Mouse (Mus musculus): ENCODE measurements around the gene Cldn12.

DNA sequence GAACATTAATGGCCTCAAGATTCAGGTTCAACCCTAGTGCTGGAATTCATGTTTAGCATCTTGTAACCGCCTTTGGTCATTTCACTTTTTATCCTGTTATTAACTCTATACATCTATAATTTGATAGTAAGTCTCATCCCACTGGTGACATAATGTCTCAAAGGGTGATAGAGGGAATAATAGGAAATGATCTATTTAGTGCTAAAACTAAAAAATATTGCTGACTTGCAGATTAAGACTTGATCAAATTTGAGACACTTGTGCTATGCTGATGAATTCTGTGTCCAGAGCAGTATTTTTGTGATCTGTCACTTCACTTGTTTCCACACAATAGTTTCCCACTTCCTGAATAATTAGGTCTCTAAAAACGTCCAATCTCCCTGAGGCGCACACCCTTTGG is 3.4 kb downstream of the Cldn12 start:
- TF ChIP-seq CTCF (IDR thresholded peaks at IDR 0.05; ENCODE audit: extremely low read depth, insufficient read depth, low read length) (no peak), POLR2A (IDR thresholded peaks at IDR 0.05; ENCODE audit: extremely low read depth, insufficient read depth, low read length) (no peak)

Data from cortical plate, adult 2 months (tissue).